Mouse (Mus musculus): ENCODE measurements around the gene Brms1l. TPM values are rescaled to one million over a fixed set of nuclear protein-coding genes. Genes with fewer than 3 reads are reported as not detected.

Gene Brms1l
- 29.6 and 30.6 TPM in 2 replicates for polyA plus RNA-seq (2021; fragmentation: Nextera tagmentation)
- long read RNA-seq, experiment 1, transcript Brms1l-201 (10 exons, 2,609 nt): major isoform, 306 of 336 reads
- long read RNA-seq, experiment 1, partial matches to known transcripts: 13 of 336 reads
- long read RNA-seq, experiment 1, other reads (novel, unspliced or antisense): 17 of 336 reads
- long read RNA-seq, experiment 2, transcript Brms1l-201 (10 exons, 2,609 nt): major isoform, 26 of 43 reads
- long read RNA-seq, experiment 2, partial matches to known transcripts: 17 of 43 reads
- long read RNA-seq, experiment 2, other reads (novel, unspliced or antisense): 0 of 43 reads

DNA sequence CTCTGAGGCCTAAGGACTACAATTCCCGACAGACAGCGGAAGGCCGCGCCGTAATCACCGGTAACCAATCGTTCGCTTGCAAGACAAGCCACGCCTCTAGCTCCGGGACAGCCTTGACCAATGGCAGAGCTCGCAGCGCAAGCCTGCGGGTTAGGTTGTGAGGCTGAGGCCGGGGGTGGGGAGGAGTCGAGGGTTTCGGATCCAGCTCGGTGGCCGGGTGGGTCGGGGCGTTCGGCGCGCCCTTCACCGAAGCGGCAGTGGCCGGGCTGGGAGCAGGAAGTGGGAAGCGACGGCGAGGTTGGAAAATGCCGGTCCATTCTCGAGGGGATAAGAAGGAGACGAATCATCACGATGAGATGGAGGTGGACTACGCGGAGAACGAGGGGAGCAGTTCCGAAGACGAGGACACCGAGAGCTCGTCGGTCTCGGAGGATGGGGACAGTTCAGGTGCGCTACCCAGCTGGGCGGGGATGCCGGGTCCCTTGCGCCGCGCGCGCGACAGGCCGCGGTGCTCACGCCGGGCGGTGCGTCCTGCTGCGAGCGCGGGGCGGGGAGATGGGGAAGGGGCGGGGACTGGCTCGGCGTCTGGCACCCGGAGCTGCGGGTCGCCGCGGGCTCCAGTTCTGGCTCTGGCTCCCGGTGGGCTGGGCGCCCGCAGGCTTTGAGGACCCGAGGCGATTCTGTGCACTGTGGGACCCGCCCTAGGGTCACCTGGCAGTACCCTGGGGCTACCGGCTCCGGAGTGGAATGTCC, at the start of gene Brms1l:
Gene Brms1l, plus strand, starts transcription at position 126 of the 753 bp plus-strand sequence.

DNA sequence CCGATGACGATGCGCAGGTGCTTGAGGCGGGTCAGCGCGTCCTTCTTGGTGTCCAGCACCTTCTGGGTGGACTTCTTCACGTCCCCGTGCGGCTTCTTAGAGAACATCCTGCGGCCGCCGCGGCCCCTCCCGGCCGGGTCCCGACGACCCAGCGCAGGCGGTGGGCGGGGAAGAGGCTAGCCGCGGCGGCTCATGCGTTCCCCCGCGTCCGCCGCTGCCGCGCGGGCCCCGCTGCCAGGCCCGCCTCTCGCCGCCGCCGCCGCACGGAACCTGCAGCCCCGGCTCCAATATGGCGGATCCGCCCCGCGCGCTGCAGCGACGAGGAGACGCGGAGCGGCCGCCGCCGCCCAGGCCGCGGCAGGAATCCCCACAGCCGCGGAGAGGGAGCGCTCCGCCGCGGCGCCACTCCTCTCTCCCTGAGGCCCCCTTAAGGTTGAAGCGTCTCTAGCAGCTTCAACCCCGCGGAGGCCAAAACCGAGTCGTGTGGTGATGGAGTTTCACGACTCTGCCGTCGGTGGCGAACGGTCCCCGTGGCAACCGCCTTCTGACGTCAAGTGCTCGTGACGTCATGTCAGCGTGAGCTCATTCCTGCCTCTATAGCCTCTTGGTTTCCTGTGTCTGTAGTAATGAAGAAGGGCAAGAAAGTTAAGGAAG, 15.3 kb upstream of the Brms1l start, which contains the start of gene Ralgapa1:
Gene Ralgapa1, minus strand, starts transcription at position 507 of the 654 bp plus-strand sequence.

Other genes starting within 250 kb of the Brms1l start
- 0.18 and 0.51 TPM in 2 replicates for gene Insm2, start 236.9 kb upstream of the Brms1l start, polyA plus RNA-seq (2021; fragmentation: Nextera tagmentation)
- 11.7 and 12.5 TPM in 2 replicates for gene Ralgapa1, start 15.2 kb upstream of the Brms1l start, polyA plus RNA-seq (2021; fragmentation: Nextera tagmentation)

All from left cerebral cortex, adult 6 months (tissue).